Mouse (Mus musculus) left cerebral cortex, adult 9 months (tissue): ENCODE measurements at regions not wholly inside any gene's neighbourhood (a gene's known extent, or its start where the extent isn't known, plus 50 kb on each side); places are given as distances from the start of the nearest gene placed in this dataset.

Experiments used
- DNase-seq, 2 experiments: peaks; one replicate each; pipeline ENCODE4 v3.0.0; 2022; ENCODE audit warnings: low spot score in 2 of 2

DNA sequence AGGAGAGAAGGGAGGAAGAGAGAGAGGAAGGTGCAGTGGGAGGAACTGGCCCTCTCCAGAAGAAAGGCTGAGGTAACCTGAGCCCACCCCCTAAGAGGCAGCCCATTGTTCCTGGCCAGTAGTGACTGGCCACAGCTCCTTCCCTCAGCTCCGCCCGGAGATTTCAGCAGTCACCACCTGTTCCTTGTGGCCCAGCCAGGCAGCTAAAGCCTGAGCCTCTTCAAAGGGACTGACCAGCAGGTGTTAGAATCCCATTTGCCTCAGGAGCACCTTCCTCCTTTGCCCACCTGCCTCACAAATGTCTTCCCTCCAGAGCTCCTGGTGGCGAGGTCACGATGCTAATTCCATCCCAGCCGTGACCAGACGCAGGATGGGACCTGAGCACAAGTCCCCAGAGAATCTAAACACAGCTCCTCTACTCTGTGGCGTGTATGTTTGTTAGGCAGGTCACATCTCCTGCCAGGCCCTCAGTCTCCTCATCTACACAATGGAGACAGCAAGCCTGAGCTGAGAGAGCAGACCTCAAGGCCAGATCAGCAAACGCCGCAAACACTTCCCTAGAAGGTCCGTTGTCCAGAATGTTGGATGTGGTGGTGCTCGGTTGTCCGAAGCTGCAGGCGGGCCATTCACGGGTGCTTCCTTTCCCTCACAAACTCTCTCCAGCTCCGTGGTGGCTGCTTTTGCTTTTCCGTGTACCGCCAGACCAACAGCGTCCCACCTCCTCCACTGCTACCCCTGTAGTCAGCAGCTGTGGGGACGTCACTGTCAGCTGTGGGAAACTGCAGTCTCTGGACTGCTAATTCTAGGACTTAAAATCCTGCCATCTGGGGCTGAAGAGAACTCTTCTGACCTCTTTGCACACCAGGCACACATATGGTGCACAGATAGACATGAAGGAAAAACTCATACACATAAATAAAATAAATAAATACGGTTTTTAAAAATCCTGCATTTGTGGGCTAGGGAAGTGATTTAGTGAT is 145.8 kb upstream of the Rad23b start:
- DNase-seq = no peak

DNA sequence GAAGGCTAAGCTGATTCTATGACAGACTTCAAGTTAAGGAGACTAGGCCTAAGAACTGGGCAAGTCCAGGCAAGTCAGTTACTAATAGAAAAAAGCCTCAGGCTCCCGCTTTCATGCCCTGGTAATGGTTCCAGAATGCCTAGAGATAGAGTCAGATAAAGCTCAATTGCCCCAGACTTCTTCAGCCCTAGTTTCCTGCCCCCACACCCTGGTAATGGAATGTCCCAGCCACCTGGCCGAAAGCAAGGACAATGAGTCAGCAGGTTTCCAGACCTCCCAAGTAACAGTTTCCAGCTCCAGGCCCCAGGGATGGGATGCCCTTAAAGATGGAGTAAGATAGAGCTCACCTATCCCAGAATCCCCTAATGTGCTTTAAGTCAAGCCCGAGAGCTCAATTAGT is 143.6 kb upstream of the Rad23b start:
- no peak for DNase-seq

- no peak for DNase-seq
These were observed 142.0 kb upstream of the Rad23b start for GRCm38 (mm10) chr4:55207749-55208385.

DNA sequence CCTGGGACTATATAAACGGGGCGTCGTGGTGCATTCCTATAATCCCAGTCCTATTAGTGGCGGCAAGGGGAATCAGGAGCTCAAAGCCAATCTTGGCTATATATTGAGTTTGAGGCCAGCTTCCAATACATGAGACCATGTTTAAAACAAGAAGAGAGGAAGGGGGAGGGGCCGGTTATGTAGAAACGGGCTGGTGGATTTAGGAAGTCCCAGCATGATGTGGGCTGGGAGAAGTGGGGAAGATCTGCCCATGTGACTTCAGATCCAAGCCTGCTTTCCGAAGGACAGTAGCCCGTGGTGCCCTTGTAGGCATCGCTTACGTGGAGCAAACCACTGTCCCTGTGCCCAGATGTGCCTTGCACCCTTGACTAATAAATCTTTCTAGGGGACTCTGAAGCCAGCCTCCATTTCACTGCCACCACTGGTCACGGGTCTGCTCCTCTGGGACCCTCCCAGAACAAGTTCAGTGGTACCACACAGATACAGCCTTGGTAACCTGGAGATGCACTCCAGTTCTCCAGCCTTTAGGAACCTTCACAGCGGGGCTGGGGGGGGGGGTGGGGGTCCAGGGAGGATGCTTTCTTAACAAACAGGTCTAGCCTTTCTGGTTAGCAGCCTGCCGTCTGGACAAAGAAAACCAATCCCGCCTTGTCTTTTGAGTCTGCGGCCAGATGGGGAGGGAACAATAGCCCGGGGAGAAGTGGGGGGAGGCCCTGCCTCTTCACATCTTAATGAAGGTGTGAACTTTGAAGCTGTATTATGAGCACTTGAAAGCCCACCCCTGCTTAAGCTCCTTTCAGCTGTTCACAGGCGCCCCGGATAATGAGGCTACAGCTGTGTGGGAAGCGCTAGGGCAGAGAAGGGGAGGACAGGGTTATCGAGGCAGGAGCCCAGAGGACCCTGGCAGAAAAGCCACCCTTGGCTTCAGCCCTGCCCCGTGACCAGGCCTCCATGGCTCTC is 141.2 kb upstream of the Rad23b start:
- no peak for DNase-seq

DNA sequence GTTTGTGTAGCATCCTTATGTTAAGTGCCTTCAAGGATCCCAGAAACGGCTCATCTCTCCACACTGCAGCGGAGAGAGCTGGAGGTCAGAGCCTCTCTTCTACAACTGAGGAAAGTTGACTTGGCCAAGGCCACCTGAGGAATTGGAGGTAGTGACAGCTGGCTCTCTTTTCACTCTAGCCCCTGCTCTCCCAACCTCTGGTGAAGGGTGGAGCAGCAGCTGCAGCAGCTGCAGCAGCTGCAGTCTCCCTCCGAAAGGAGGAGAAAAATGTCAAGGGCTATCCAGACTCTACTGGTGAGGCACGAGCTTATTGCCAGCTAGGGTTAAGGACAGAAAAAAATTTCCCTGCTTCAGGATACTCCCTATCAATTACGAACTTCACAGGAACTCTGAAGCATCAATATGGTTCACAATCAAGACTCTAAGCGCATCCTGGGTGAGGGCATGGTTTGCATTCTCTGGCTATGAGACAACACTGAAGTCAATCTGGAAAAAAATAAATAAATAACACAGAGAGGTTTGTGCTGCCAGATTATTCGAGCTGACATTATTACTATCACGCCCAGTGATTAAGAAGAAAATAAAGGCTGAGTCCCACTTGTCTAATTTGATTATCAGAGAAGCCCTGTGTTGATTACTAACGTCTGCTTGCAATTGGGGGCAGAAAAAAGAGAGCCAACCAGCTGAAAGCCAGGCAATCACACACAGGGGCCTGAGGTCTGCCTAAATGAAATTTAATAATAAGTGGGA is 134.2 kb upstream of the Rad23b start:
- DNase-seq = no peak

DNA sequence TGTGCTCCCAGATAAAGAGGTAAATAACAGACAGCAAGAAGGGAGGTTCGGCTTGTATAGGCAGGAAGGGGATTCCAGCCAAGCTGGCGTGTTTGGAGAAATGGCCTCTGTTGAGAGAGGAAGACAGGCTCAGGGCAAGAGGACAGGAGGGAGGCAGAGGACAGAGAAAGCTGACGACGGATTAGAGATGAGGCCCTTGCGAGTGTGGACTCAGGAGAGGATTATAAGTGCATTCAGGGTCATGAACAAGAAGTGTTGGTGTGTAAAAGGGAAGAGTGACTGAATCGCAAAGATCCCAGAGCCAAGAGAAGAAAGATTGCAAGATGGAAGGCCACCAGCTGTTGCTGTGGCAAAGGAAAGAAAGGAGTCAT is 133.7 kb upstream of the Rad23b start:
- no peak for DNase-seq

DNA sequence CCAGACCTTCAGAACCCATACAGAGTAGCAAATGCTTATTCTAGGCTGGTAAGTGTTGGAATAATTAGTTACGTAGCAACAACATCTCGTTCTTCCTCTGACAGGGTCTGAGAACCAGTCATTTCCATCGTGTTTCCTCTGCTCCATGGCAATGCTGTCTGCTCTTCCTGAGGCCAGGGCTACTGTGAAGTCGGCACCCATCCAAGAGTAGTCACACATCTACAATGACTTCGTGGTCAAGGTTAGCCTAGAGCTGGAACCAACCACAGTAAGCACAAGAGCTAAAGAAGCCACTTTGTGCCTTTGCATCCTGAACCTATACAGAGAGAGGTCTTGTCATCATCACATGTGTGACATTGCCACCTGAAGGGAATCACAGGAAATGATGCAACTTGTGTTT is 124.1 kb upstream of the Rad23b start:
- no peak for DNase-seq

GRCm38 (mm10) chr4:55227394-55227793 is 122.4 kb upstream of the Rad23b start:
- peak in 1 of 2 experiments; percentile 11 for DNase-seq

GRCm38 (mm10) chr4:55231522-55231921 is 118.3 kb upstream of the Rad23b start:
- DNase-seq = peak in 1 of 2 experiments; percentile 29

DNA sequence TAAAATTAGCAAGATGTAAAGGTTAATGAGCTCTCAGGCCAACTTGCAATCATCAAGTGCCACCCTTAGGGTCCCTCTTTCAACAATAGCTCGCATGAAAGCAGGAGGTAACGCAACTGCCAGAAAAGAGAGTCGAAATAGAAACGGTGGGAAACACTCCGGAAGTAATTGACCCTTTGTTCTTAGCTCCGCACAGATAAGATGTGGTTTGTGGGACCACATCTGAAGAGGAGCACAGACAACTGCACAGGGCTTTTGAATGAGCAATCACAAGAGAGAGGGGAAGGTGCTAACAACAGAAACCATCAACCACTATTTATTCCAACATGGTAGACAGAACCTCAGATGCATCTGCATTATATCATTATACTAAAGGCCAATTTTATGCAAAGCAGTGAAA is 112.0 kb upstream of the Rad23b start:
- no peak for DNase-seq

DNA sequence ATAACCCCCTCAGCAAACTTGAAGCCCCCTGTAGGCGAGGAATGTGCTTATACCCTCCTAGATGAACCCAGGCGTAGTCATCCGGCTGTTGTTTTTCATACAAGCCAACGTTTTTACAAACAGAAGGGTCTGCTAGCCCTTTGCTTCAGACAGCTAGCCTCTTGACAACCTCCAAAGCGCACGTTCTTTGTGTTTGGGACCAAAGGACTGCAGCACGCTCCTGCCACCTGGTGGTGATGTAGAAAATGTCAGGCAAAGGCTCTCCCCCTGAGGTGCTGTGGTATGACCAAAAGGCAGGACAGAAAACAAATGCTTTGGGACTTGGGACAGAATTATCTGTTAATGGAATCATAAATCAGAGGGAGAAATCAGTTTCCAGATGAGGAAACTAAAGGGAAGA is 109.4 kb upstream of the Rad23b start:
- DNase-seq = peak in 1 of 2 experiments; percentile 83

- DNase-seq = no peak
These were observed 107.5 kb upstream of the Rad23b start for GRCm38 (mm10) chr4:55242331-55242730.

DNA sequence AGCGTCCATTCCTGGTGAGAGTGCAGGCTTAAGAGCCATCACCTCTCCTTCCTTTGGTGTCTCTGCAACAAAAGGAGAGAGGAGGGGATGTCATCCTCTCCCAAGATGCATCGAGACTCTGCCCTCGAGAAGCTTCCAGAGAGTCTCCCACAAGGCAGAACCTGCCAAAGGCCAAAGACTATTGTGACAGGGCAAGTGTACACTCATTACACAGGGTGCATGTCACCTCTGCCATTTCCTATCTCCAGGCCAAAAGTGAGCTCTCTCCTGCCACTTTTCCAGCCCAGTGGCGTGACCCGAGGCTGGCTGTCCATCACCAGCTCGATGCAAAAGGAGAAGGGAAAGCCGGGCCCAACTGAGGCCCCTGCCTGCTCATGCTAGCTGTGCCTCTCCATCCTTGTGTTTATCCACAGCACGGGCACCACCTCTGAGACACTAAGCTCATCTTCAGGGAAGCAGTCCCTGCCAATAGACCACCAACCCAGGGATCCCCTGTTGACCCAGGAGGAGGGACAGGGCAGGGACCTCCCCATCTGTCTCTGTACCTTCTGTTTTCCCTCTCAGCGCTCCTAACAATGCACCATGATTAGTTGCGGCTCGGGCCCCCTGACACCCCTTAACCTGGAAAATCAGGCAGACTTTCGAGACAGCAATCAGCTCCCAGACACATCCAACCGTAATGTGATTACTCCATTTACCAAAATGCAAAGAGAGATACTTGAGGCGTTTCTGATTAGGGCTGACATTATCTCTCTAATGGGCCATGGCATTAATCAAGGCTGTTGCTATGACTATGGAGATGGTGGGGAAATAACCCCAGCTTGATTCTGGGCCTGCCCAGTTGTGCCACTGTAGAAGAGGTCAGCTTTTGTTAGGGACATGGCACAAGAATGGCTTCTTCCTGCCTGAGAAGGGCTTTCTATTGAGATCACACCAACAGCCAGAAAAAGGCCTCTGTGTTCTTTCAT is 106.5 kb upstream of the Rad23b start:
- no peak for DNase-seq

- no peak for DNase-seq
These were observed 104.1 kb upstream of the Rad23b start for GRCm38 (mm10) chr4:55245789-55246188.

- no peak for DNase-seq
These were observed 99.5 kb upstream of the Rad23b start for GRCm38 (mm10) chr4:55250334-55250733.

- DNase-seq = no peak
These were observed 98.3 kb upstream of the Rad23b start for GRCm38 (mm10) chr4:55251546-55251945.

GRCm38 (mm10) chr4:55253769-55254168 is 96.1 kb upstream of the Rad23b start:
- no peak for DNase-seq

GRCm38 (mm10) chr4:55271965-55272630 is 77.7 kb upstream of the Rad23b start:
- DNase-seq = no peak

GRCm38 (mm10) chr4:55276300-55276952 is 73.4 kb upstream of the Rad23b start:
- no peak for DNase-seq
